Mouse (Mus musculus): Measurements from ENCODE around the gene Fam160b1. TPM values are rescaled to one million over a fixed set of nuclear protein-coding genes. Genes with fewer than 3 reads are reported as not detected.

Fam160b1 gene
- polyA plus RNA-seq (2014; fragmentation: Illumina TruSeq; extraction: RNeasy Lipid Tissue Mini Kit (QIAGEN cat#74804); ENCODE audit: low read depth, low replicate concordance), result 9.8 TPM

DNA sequence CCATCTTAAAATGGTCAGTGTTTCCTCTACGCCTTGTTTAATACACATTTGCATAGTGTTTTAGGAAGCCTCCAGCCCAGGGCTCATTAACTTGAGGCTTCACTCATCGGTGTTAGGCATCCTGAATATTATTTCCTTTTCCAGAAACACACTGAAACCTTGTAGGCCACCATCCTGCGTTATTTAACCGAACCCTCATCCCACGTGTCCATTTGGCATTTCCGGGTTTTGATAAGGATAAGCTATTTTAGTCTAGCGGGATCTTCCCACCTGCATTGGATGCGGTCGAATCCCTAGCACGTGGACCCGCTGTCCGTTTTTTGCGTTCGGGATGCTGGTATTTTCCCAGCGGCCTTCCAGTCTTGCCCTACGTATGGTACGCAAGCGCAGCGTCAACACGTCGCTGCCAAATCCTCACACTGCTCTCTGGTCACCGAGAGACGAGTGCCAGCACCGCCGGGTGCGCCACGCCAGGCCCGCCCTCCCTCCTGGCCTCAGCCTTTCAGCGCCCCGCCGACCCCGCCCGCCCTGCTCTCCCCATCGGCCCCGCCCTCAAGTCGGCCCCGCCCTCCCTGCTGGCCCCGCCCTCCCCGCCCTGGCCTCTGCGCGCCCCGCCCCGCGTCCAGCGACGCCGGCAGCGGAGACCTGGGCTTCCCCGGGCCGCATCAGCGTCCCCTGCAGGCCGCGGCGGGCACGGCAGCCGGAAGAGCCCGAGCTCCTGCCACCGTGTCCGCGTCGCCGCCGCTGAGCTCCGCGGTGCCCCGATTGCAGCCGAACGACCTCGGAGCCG is at the start of gene Fam160b1:
TSS of gene Fam160b1 (plus strand) at position 340 of the 790 bp plus-strand sequence.

DNA sequence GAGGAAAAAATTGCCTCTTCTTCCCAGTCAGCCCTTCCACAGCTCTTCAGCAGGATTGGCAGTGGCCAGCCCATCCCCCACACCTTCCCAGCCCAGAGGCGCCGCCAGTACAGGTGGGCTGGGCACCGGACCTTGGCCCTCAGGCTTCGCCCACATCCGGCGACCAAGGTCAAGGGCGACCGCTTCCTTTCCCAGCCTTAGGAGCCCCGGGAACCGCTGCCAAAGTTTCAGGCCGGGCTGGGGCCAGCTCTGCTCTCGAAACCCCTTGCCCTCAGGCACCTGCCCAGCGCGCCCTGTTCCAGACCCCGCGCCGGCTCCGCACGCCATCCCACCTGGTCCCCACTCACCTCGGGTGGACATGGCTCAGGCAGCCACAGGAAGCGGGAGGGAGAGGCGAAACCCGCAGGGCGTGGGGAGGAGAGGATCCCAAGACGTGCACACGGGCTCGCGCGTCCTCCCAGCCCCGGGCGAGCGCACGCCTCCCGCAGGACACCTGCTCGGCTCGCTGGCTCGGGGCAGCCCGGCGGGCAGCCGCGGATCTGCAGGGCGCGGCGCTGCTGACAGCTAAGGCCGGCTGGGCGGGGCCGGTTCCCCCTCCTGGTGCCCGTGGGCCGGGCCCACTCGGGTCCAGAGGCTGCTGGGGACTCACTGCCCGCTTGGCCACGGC is 46.0 kb upstream of the Fam160b1 start, which contains the start of gene Ablim1:
TSS of gene Ablim1 (minus strand) at position 574 of the 667 bp plus-strand sequence.

Other genes with a start within 250 kb of the Fam160b1 start
- gene Ablim1, start 45.8 kb upstream of the Fam160b1 start, polyA plus RNA-seq (2014; fragmentation: Illumina TruSeq; extraction: RNeasy Lipid Tissue Mini Kit (QIAGEN cat#74804); ENCODE audit: low read depth, low replicate concordance), result 38.9 TPM
- gene Trub1, start 92.2 kb downstream of the Fam160b1 start, polyA plus RNA-seq (2014; fragmentation: Illumina TruSeq; extraction: RNeasy Lipid Tissue Mini Kit (QIAGEN cat#74804); ENCODE audit: low read depth, low replicate concordance), result 9.6 TPM